22 mouse cellular contexts compared by ENCODE assay signal in genomic region chr6:144938613-144939236, GRCm38 (mm10).
DNase-seq lines count a peak whose midpoint lies in the region; ATAC-seq and TF ChIP-seq lines count a peak whose summit lies in the region.
"Had no signal": no experiment of that assay in that cellular context is flagged by ENCODE, and none has a peak within 500 bp of the region (broad histone marks: within the 10 kb centered on the region; RNA-seq: fewer than 3 reads in every experiment).

No protein-coding gene starts in this region.

- H3K4me1 ChIP-seq in midbrain, embryonic 16.5 days (ENCODE audit: control insufficient read depth, insufficient read depth, low read length), result no peaks in the 10 kb centered on the region
- H3K4me1 ChIP-seq in midbrain, embryonic 10.5 days, result peaks cover under 1% of the 10 kb centered on the region; the same call in 1 of the 2 replicates
- no peaks in the 10 kb centered on the region for H3K4me1 ChIP-seq in hindbrain, embryonic 14.5 days (replicated peaks; ENCODE audit: control insufficient read depth, insufficient read depth, low read length)
- H3K4me1 ChIP-seq in limb, embryonic 13.5 days, result peaks cover 23% of the 10 kb centered on the region
- H3K4me1 ChIP-seq in lung, postnatal 0 days (ENCODE audit: insufficient read depth, low read depth, low read length), result no peaks in the 10 kb centered on the region
- H3K4me1 ChIP-seq: liver, embryonic 15.5 days; midbrain, embryonic 15.5 days; stomach, embryonic 15.5 days had no signal

- H3K4me3 ChIP-seq in midbrain, embryonic 16.5 days (ENCODE audit: low read depth, low read length), result no peak overlapping the region
- H3K4me3 ChIP-seq in midbrain, embryonic 10.5 days, result no peak overlapping the region
- no peak overlapping the region for H3K4me3 ChIP-seq in hindbrain, embryonic 14.5 days (replicated peaks; ENCODE audit: low read length)
- H3K4me3 ChIP-seq in limb, embryonic 13.5 days, result no peak overlapping the region
- H3K4me3 ChIP-seq in lung, postnatal 0 days (ENCODE audit: low read depth, low read length), result no peak overlapping the region
- H3K4me3 ChIP-seq: gastrocnemius, adult 2 months; left cerebral cortex, adult 2 months; liver, embryonic 15.5 days; midbrain, embryonic 15.5 days; stomach, embryonic 15.5 days had no signal

- DNase-seq in midbrain, embryonic 10.5 days (ENCODE audit: low spot score), result no peak
- no peak for DNase-seq in hindbrain, embryonic 14.5 days (ENCODE audit: low spot score)
- no peak for DNase-seq in urinary bladder, adult 18-20 months (ENCODE audit: low spot score in 2 of 2)
- DNase-seq in frontal cortex, postnatal 36 days (ENCODE audit: low spot score in 2 of 2), result no peak
- DNase-seq in lung, postnatal 0 days (ENCODE audit: low spot score), result no peak
- DNase-seq: adrenal gland, adult 2 months; cerebellum, adult 9-10 months; gastrocnemius, adult 2 months; heart, postnatal 14 days; kidney, adult 2 months; kidney, postnatal 14 days; left cerebral cortex, postnatal 4 days; retina, postnatal 1 day; thymus, adult 18-20 months had no signal

- WGBS in midbrain, embryonic 16.5 days, result 63% methylated on average over 12 of the region's 12 CpGs
- 87% methylated on average over 12 of the region's 12 CpGs for WGBS in midbrain, embryonic 10.5 days
- WGBS in hindbrain, embryonic 14.5 days, result 71% methylated on average over 12 of the region's 12 CpGs
- 65% methylated on average over 12 of the region's 12 CpGs for WGBS in limb, embryonic 13.5 days
- WGBS in lung, postnatal 0 days, result 62% methylated on average over 12 of the region's 12 CpGs

- H3K4me2 ChIP-seq in midbrain, embryonic 16.5 days (ENCODE audit: low read length), result no peak overlapping the region
- no peak overlapping the region for H3K4me2 ChIP-seq in hindbrain, embryonic 14.5 days (replicated peaks)
- H3K4me2 ChIP-seq in limb, embryonic 13.5 days (replicated peaks), result no peak overlapping the region
- no peak overlapping the region for H3K4me2 ChIP-seq in lung, postnatal 0 days (replicated peaks; ENCODE audit: low read depth, low read length)
- H3K4me2 ChIP-seq: heart, embryonic 11.5 days; liver, embryonic 15.5 days; midbrain, embryonic 15.5 days; stomach, embryonic 15.5 days had no signal

- no peak for TF ChIP-seq EP300 in lung, postnatal 0 days (IDR thresholded peaks at IDR 0.05)

- H3K9me3 ChIP-seq in midbrain, embryonic 16.5 days (replicated peaks; ENCODE audit: control insufficient read depth, low read length, poor library complexity, severe bottlenecking), result no peaks in the 10 kb centered on the region
- H3K9me3 ChIP-seq in midbrain, embryonic 10.5 days (replicated peaks), result no peaks in the 10 kb centered on the region
- no peaks in the 10 kb centered on the region for H3K9me3 ChIP-seq in hindbrain, embryonic 14.5 days (ENCODE audit: control insufficient read depth, low read length)
- no peaks in the 10 kb centered on the region for H3K9me3 ChIP-seq in limb, embryonic 13.5 days
- H3K9me3 ChIP-seq in lung, postnatal 0 days (ENCODE audit: low read length), result no peaks in the 10 kb centered on the region
- H3K9me3 ChIP-seq: liver, embryonic 15.5 days; midbrain, embryonic 15.5 days; stomach, embryonic 15.5 days had no signal

- peak overlapping the region; percentile 39; the same call in 1 of the 2 replicates for H3K27ac ChIP-seq in midbrain, embryonic 16.5 days (ENCODE audit: low read length)
- H3K27ac ChIP-seq in midbrain, embryonic 10.5 days (replicated peaks), result no peak overlapping the region
- H3K27ac ChIP-seq in hindbrain, embryonic 14.5 days, result 0 out of 2 replicates have a peak overlapping the region, but pooled peaks have one; percentile 27
- peak overlapping the region; percentile 68 for H3K27ac ChIP-seq in limb, embryonic 13.5 days
- H3K27ac ChIP-seq in lung, postnatal 0 days (ENCODE audit: low read length), result no peak overlapping the region
- H3K27ac ChIP-seq: gastrocnemius, adult 2 months; left cerebral cortex, adult 2 months; liver, embryonic 15.5 days; midbrain, embryonic 15.5 days; stomach, embryonic 15.5 days had no signal

- no peaks in the 10 kb centered on the region for H3K36me3 ChIP-seq in midbrain, embryonic 16.5 days (ENCODE audit: control insufficient read depth, insufficient read depth, low read length)
- no peaks in the 10 kb centered on the region for H3K36me3 ChIP-seq in midbrain, embryonic 10.5 days
- no peaks in the 10 kb centered on the region for H3K36me3 ChIP-seq in hindbrain, embryonic 14.5 days (replicated peaks; ENCODE audit: control insufficient read depth, insufficient read depth)
- H3K36me3 ChIP-seq in limb, embryonic 13.5 days, result no peaks in the 10 kb centered on the region
- H3K36me3 ChIP-seq in lung, postnatal 0 days (ENCODE audit: insufficient read depth, low read length), result no peaks in the 10 kb centered on the region
- H3K36me3 ChIP-seq: liver, embryonic 15.5 days; midbrain, embryonic 15.5 days; stomach, embryonic 15.5 days had no signal

- no peak overlapping the region for H3K9ac ChIP-seq in midbrain, embryonic 16.5 days (ENCODE audit: low read depth, low read length)
- H3K9ac ChIP-seq in hindbrain, embryonic 14.5 days, result no peak overlapping the region
- no peak overlapping the region for H3K9ac ChIP-seq in limb, embryonic 13.5 days
- no peak overlapping the region for H3K9ac ChIP-seq in lung, postnatal 0 days (replicated peaks; ENCODE audit: low read depth)
- H3K9ac ChIP-seq: liver, embryonic 15.5 days; midbrain, embryonic 15.5 days; stomach, embryonic 15.5 days had no signal

- no peak for ATAC-seq in midbrain, embryonic 16.5 days
- peak; percentile 34; the same call in 1 of the 2 replicates for ATAC-seq in hindbrain, embryonic 14.5 days (ENCODE audit: low FRiP score)
- no peak for ATAC-seq in limb, embryonic 13.5 days (ENCODE audit: low FRiP score, low read depth)
- ATAC-seq in lung, postnatal 0 days, result no peak
- ATAC-seq: inflammation-experienced regulatory T-cells, adult 6 months; midbrain, embryonic 15.5 days had no signal

- H3K27me3 ChIP-seq in midbrain, embryonic 16.5 days (ENCODE audit: control insufficient read depth, insufficient read depth, low read depth, low read length), result no peaks in the 10 kb centered on the region
- H3K27me3 ChIP-seq in midbrain, embryonic 10.5 days (ENCODE audit: low read depth, poor library complexity, severe bottlenecking), result no peaks in the 10 kb centered on the region
- H3K27me3 ChIP-seq in hindbrain, embryonic 14.5 days (ENCODE audit: control insufficient read depth, insufficient read depth, low read length), result no peaks in the 10 kb centered on the region
- no peaks in the 10 kb centered on the region for H3K27me3 ChIP-seq in limb, embryonic 13.5 days
- no peaks in the 10 kb centered on the region for H3K27me3 ChIP-seq in lung, postnatal 0 days (replicated peaks; ENCODE audit: insufficient read depth, low read length)
- H3K27me3 ChIP-seq: liver, embryonic 15.5 days; midbrain, embryonic 15.5 days; stomach, embryonic 15.5 days had no signal

- TF ChIP-seq CTCF in lung, postnatal 0 days (IDR thresholded peaks at IDR 0.05), result no peak

Comparison
In these comparisons a context has a peak if more than half of its experiments do, and no peak if none do; other contexts are left out.
1. H3K27ac ChIP-seq: peak in midbrain, embryonic 16.5 days (single experiment), hindbrain, embryonic 14.5 days (single experiment) and limb, embryonic 13.5 days (single experiment); none in midbrain, embryonic 10.5 days (single experiment) and lung, postnatal 0 days (single experiment).